Comparison of ENCODE assay signal across 10 mouse cellular contexts in genomic region chr11:75280066-75280410, GRCm38 (mm10).
DNase-seq lines count a peak whose midpoint lies in the region; ATAC-seq and TF ChIP-seq lines count a peak whose summit lies in the region.
"Had no signal": no experiment of that assay in that cellular context is flagged by ENCODE, and none has a peak within 500 bp of the region (broad histone marks: within the 10 kb centered on the region; RNA-seq: fewer than 3 reads in every experiment).

No protein-coding gene starts in this region.

- peak overlapping the region; percentile 64; the same call in 1 of the 2 replicates for H3K27ac ChIP-seq in left cerebral cortex, adult 2 months
- peak overlapping the region; percentile 16; the same call in 1 of the 2 replicates for H3K27ac ChIP-seq in bone marrow, adult 2 months (ENCODE audit: control insufficient read depth, insufficient read depth, low read depth, low read length, poor library complexity)
- H3K27ac ChIP-seq in midbrain, embryonic 15.5 days, result peak overlapping the region; percentile 15; the same call in 1 of the 2 replicates
- H3K27ac ChIP-seq: limb, embryonic 15.5 days had no signal

- H3K9me3 ChIP-seq in midbrain, embryonic 15.5 days, result no peaks in the 10 kb centered on the region
- H3K9me3 ChIP-seq: limb, embryonic 15.5 days had no signal

- H3K4me1 ChIP-seq in bone marrow, adult 2 months (ENCODE audit: control insufficient read depth, insufficient read depth, low read length), result peaks cover 3% of the 10 kb centered on the region; the same call in 1 of the 2 replicates
- peaks cover 57% of the 10 kb centered on the region for H3K4me1 ChIP-seq in midbrain, embryonic 15.5 days

- no peaks in the 10 kb centered on the region for H3K27me3 ChIP-seq in midbrain, embryonic 15.5 days (replicated peaks)

- WGBS in bone marrow, adult 2 months, result 76% methylated on average over 5 of the region's 5 CpGs
- 51% methylated on average over 5 of the region's 5 CpGs for WGBS in midbrain, embryonic 15.5 days

- DNase-seq in frontal cortex, postnatal 10 days (ENCODE audit: low spot score in 2 of 2), result no peak
- peak in 1 of 2 experiments; percentile 11 for DNase-seq in left cerebral cortex, adult 2 months (ENCODE audit: extremely low spot score in 1 of 2, low spot score in 2 of 2)
- DNase-seq in left cerebral cortex, adult 18-20 months (ENCODE audit: low spot score in 2 of 2), result no peak
- no peak for DNase-seq in natural killer cell, adult 2 months (ENCODE audit: low spot score in 2 of 2)
- no peak for DNase-seq in layer of hippocampus, postnatal 25 days (ENCODE audit: extremely low spot score in 1 of 2, low spot score in 1 of 2)
- DNase-seq: cerebellum, postnatal 36 days had no signal

- TF ChIP-seq CTCF in left cerebral cortex, adult 2 months (IDR thresholded peaks at IDR 0.05), result no peak
- TF ChIP-seq CTCF in bone marrow, adult 2 months (IDR thresholded peaks at IDR 0.05; ENCODE audit: control insufficient read depth, insufficient read depth, low read length), result no peak

- no peaks in the 10 kb centered on the region for H3K36me3 ChIP-seq in midbrain, embryonic 15.5 days (replicated peaks)
- H3K36me3 ChIP-seq: limb, embryonic 15.5 days had no signal

- peak; percentile 18; the same call in 1 of the 2 replicates for ATAC-seq in frontal cortex, adult (ENCODE audit: low TSS enrichment)
- ATAC-seq in midbrain, embryonic 15.5 days (replicated peaks), result no peak

- no peak for TF ChIP-seq POLR2A in bone marrow, adult 2 months (IDR thresholded peaks at IDR 0.05; ENCODE audit: borderline replicate concordance, control insufficient read depth, low read depth, low read length)

- intact Hi-C loops in left cerebral cortex, adult 2 months (cut with DNase I), result no loop called here

- H3K4me2 ChIP-seq in midbrain, embryonic 15.5 days, result no peak overlapping the region

- no peak overlapping the region for H3K9ac ChIP-seq in midbrain, embryonic 15.5 days

- H3K4me3 ChIP-seq in left cerebral cortex, adult 2 months, result no peak overlapping the region
- H3K4me3 ChIP-seq in bone marrow, adult 2 months (replicated peaks; ENCODE audit: control insufficient read depth, low read depth, low read length), result no peak overlapping the region
- H3K4me3 ChIP-seq in midbrain, embryonic 15.5 days, result no peak overlapping the region
